Mouse (Mus musculus): ENCODE results near the gene Olfr1443.

DNA sequence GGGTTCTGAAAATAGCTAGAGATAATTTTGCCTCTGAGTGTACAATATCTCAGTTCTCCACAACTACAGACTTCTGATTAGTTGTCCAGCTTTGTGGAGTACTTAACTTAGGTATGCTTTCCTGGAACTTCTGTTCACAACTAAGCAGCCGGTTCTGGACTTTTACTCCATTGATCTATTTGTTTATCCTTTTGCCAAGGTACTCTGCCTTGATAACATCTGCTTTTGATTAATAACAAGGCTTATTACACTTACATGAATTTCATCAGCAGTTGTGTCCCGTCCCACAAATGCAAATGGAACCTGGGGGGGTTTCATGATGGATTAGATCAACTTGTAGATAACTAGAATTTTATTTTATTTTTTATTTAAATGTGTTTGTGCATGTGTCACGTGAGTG is 41.0 kb upstream of the Olfr1443 start:
- TF ChIP-seq CTCF (IDR thresholded peaks at IDR 0.05; ENCODE audit: borderline replicate concordance, insufficient read depth, low read length) (no peak), POLR2A (IDR thresholded peaks at IDR 0.05; ENCODE audit: low read depth, low read length) (no peak)
